8 mouse cellular contexts compared by ENCODE assay signal in genomic region chr14:61571366-61571765, GRCm38 (mm10). TPM values are rescaled to one million over a fixed set of nuclear protein-coding genes. Genes with fewer than 3 reads are reported as not detected.
DNase-seq lines count a peak whose midpoint lies in the region.

No protein-coding gene starts in this region.

- H3K4me1 ChIP-seq in heart, embryonic 10.5 days, result no peaks in the 10 kb centered on the region

- 15% methylated on average over 4 of the region's 4 CpGs for WGBS in heart, embryonic 10.5 days

- H3K27ac ChIP-seq in heart, embryonic 10.5 days, result no peak overlapping the region

- peak; percentile 77 to 86 for DNase-seq in CD8-positive naive resting alpha-beta T cell, adult 2 months (ENCODE audit: low read depth in 2 of 2, low spot score in 2 of 2)
- peak; percentile 91 for DNase-seq in adipocyte (ENCODE audit: low spot score)
- DNase-seq in embryo, embryonic 10.5 days (ENCODE audit: low spot score), result peak; percentile 90
- peak; percentile 87 for DNase-seq in heart, embryonic 10.5 days (ENCODE audit: low spot score)
- peak; percentile 54 to 87 for DNase-seq in layer of hippocampus, adult 18-20 months (ENCODE audit: low spot score in 2 of 2)
- peak; percentile 91 for DNase-seq in lung, postnatal 10 days
- peak; percentile 97 for DNase-seq in right cerebral cortex, postnatal 14 days
- peak; percentile 94 for DNase-seq in urinary bladder, postnatal 25 days (ENCODE audit: low spot score)

- no peaks in the 10 kb centered on the region for H3K27me3 ChIP-seq in heart, embryonic 10.5 days (ENCODE audit: insufficient read depth, poor library complexity, severe bottlenecking)

- H3K4me3 ChIP-seq in heart, embryonic 10.5 days, result no peak overlapping the region

- no peaks in the 10 kb centered on the region for H3K36me3 ChIP-seq in heart, embryonic 10.5 days

- H3K9me3 ChIP-seq in heart, embryonic 10.5 days, result no peaks in the 10 kb centered on the region

RNA-seq across cellular contexts. Expression of gene Spryd7, which starts 14.7 kb away (rescaled TPM):
- 26.0 and 26.9 TPM in 2 replicates for polyA plus RNA-seq in heart, embryonic 10.5 days (2016; fragmentation: Nextera tagmentation; extraction: Ambion mirVana)
- 10 to 100 TPM; 47.9 to 49.6 TPM for total RNA-seq in layer of hippocampus, adult 18-20 months (2021)

RNA-seq across cellular contexts. Expression of gene Trim13, which starts 26.7 kb away (rescaled TPM):
- 9.0 and 13.2 TPM in 2 replicates for polyA plus RNA-seq in heart, embryonic 10.5 days (2016; fragmentation: Nextera tagmentation; extraction: Ambion mirVana)
- total RNA-seq in layer of hippocampus, adult 18-20 months (2021), result 10 to 100 TPM; 12.1 to 12.5 TPM

RNA-seq across cellular contexts. Expression of gene Kcnrg, which starts 35.9 kb away (rescaled TPM):
- polyA plus RNA-seq in heart, embryonic 10.5 days (2016; fragmentation: Nextera tagmentation; extraction: Ambion mirVana), result 0.23 and 0.39 TPM in 2 replicates
- under 1 TPM; 0.97 to 0.99 TPM for total RNA-seq in layer of hippocampus, adult 18-20 months (2021)
